Mouse (Mus musculus): ENCODE results near the gene Mrap2. TPM values are rescaled to one million over a fixed set of nuclear protein-coding genes. Genes with fewer than 3 reads are reported as not detected.

Gene Mrap2
- polyA plus RNA-seq, 1 experiment from 2014 or later = not detected

DNA sequence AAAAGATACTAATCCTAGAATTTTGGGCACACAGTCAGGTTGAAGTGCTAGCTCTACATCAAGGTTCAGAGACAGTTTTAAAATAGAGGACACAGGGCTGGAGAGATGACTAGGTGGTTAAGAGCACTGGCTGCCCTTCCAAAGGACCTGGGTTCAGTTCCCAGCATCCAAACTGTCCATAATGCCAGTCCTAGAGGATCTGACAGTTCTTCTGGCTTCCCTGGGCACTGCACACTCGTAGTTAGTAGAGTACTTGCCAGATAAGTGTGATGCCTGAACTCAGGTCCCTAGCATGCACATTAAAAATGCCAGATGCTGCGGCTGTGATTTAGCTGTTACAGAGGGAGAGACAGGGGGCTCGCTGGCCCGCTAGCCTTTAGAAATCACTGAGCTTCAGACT is 2.3 kb downstream of the Mrap2 start:
- peaks cover 40% of the 10 kb centered on the region for H3K27me3 ChIP-seq (ENCODE audit: poor library complexity, severe bottlenecking)
- H3K4me1 ChIP-seq = peaks cover 19% of the 10 kb centered on the region
- no peaks in the 10 kb centered on the region for H3K36me3 ChIP-seq (replicated peaks)
- no peak overlapping the region for H3K27ac ChIP-seq
- DNase-seq (ENCODE audit: extremely low spot score, low spot score) = no peak
- H3K9me3 ChIP-seq = no peaks in the 10 kb centered on the region
- 90% methylated on average over 4 of the region's 4 CpGs for WGBS
- H3K4me3 ChIP-seq = no peak overlapping the region

DNA sequence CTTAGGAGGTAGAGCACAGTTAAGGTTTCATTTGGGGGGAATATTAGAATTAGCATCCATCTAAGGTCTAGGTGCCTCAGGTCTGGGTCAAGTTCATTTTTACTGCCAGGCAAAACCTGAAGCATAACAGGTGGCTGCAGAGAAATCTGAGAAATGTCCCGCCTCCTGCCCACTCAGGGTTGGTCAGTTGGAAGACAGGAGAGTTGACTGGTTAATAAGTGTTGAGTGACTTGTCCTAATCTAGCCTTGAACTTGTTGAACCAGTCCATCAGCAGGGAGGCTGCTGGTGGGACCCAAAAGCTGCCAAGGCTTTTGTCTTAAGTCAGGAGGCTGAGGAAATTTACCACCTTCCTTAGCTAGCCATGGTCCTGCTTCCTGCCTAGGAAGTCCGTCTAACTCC is 3.8 kb downstream of the Mrap2 start:
- DNase-seq (ENCODE audit: extremely low spot score, low spot score) = no peak
- Histone ChIP-seq H3K27me3 (ENCODE audit: poor library complexity, severe bottlenecking) (peaks cover 40% of the 10 kb centered on the region), H3K36me3 (replicated peaks) (no peaks in the 10 kb centered on the region), H3K4me1 (peaks cover 19% of the 10 kb centered on the region), H3K27ac (no peak overlapping the region), H3K9me3 (no peaks in the 10 kb centered on the region), H3K4me3 (no peak overlapping the region)
- 79% methylated on average over 2 of the region's 2 CpGs for WGBS

DNA sequence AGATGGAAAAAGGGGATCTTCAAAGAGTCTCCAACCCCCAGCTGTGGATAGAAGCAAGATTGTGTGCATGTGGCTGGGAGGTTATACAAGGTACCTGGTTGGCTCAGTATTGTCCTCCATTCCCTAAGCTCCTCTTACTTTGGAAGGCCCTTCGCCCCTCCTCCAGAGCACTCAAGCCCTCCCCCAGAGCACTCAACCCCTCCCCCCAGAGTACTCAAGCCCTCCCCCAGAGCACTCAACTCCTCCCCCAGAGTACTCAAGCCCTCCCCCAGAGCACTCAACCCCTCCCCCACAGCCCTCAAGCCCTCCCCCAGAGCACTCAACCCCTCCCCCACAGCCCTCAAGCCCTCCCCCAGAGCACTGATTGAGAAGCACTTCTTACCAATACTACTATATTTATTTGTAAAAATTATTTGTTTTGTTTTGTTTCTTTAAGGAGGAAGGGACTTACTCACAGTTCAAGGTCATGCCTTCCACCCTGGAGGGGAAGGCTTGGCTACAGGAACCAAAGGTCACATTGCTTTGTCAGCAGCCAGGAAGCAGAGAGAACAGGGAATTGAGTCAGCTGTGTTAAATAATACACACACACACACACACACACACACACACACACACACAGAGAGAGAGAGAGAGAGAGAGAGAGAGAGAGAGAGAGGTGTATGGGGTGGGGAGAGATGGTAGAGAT is 8.7 kb downstream of the Mrap2 start:
- no peak overlapping the region for H3K4me3 ChIP-seq
- H3K36me3 ChIP-seq (replicated peaks) = no peaks in the 10 kb centered on the region
- H3K9me3 ChIP-seq = no peaks in the 10 kb centered on the region
- H3K27me3 ChIP-seq (ENCODE audit: poor library complexity, severe bottlenecking) = no peaks in the 10 kb centered on the region
- WGBS = 92% methylated on average over 1 of the region's 1 CpGs
- H3K4me1 ChIP-seq = no peaks in the 10 kb centered on the region
- DNase-seq (ENCODE audit: extremely low spot score, low spot score) = no peak
- no peak overlapping the region for H3K27ac ChIP-seq

DNA sequence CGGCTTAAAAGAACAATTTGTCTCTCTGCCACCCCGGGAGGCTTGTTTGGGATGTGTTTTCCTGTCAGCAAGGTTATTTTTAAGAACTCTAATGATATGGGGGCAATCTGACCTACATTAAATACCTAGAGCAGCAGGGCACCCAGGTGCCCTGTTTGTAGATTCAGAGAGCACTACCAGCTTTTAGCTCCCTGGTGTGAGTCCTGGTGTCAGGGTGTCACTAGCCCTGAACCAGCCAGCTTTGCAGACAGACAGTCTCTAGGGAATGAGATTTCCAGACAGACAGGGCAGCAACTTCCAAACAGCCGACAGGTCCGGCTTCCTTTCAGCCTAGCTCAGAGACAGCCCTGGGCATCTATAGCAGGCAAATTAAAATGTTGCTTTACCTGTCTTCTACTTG is 18.5 kb downstream of the Mrap2 start:
- WGBS = 90% methylated on average over 4 of the region's 4 CpGs
- DNase-seq (ENCODE audit: extremely low spot score, low spot score) = no peak
- peaks cover 4% of the 10 kb centered on the region for H3K4me1 ChIP-seq
- no peak overlapping the region for H3K4me3 ChIP-seq
- no peaks in the 10 kb centered on the region for H3K9me3 ChIP-seq
- no peak overlapping the region for H3K27ac ChIP-seq
- no peaks in the 10 kb centered on the region for H3K27me3 ChIP-seq (ENCODE audit: poor library complexity, severe bottlenecking)
- H3K36me3 ChIP-seq (replicated peaks) = no peaks in the 10 kb centered on the region

DNA sequence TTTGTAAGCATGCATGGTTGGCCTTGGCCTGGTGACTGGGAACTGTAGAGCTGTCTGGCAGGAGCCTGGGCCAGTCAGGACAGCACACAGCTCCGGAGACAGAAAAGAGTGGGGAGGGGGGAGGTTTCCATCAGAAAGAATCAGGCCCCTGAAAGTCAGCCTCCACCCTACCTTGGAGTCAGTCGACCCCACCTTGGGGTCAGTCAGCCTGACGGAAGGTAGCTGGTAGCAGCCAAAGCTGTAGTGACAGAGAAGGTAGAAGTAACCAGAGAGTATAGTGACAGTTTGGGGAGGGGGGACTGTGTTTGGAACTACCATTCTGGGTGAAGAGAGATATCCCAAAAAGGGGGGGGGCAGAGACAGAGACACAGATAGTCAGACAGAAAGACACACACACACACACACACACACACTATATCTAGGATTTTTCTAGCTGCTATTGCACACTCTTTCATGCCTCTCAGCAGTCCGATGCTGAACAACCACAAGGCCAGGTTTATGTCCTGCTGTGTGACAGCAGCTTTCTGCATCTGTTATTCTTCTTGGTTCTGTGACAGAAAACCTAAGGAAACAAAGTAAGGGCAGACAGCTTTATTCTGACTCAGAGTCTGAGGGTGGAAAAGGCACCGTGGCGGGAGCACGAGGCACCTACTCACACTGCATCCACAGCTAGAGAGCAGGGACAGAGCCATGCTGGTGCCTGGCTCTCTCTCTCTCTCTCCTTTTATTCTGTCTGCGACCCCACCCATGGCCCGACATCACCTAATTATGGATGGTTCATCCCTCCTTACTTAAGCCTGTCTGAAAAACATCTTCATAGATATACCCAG is 23.1 kb downstream of the Mrap2 start:
- peaks cover 12% of the 10 kb centered on the region for H3K4me1 ChIP-seq
- H3K36me3 ChIP-seq (replicated peaks) = no peaks in the 10 kb centered on the region
- H3K9me3 ChIP-seq = no peaks in the 10 kb centered on the region
- H3K27ac ChIP-seq = no peak overlapping the region
- WGBS = 74% methylated on average over 9 of the region's 9 CpGs
- H3K27me3 ChIP-seq (ENCODE audit: poor library complexity, severe bottlenecking) = no peaks in the 10 kb centered on the region
- DNase-seq (ENCODE audit: extremely low spot score, low spot score) = no peak
- H3K4me3 ChIP-seq = no peak overlapping the region

DNA sequence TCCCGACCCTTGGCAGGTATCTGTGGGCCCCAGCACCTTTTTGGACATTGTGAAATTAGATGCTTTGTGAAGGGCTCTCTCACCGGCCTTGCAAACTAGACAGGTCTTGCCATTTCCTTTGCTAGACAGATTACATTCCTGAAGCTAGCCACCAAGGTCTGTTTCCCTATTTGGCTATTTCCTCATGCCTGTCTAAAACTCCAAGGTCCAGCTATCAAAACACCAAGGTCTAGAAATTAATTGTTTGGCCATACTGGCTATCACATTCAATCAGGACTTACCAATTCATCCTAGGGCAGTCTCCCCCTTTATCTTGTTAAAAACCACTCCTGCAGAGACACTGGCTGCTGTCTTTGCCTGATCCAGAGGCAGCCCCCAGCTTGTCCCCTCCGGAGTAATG is 23.9 kb downstream of the Mrap2 start:
- Histone ChIP-seq H3K9me3 (no peaks in the 10 kb centered on the region), H3K36me3 (replicated peaks) (no peaks in the 10 kb centered on the region), H3K4me3 (no peak overlapping the region), H3K27ac (no peak overlapping the region), H3K27me3 (ENCODE audit: poor library complexity, severe bottlenecking) (no peaks in the 10 kb centered on the region), H3K4me1 (peaks cover 12% of the 10 kb centered on the region)
- DNase-seq (ENCODE audit: extremely low spot score, low spot score) = no peak
- 62% methylated on average over 3 of the region's 3 CpGs for WGBS

DNA sequence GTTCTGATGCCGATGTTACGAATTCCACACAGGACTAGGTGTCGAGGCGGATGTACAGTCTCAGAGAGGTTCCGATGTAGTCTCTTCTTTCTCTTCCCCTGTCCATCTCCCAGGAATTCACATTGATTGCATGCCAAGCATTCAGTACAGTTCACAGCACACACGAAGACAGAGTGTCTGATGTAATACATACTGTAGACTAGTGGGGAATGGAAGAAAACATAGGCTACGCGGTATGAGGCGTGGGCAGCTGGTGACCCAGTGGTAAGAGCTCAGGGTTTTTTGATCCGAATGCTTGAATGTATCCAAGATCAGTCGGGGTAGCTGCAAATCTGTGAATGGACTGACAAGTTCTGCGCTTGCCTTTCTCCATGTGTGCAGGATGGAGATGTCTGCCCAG is 25.0 kb downstream of the Mrap2 start:
- no peaks in the 10 kb centered on the region for H3K27me3 ChIP-seq (ENCODE audit: poor library complexity, severe bottlenecking)
- H3K9me3 ChIP-seq = no peaks in the 10 kb centered on the region
- no peaks in the 10 kb centered on the region for H3K36me3 ChIP-seq (replicated peaks)
- DNase-seq (ENCODE audit: extremely low spot score, low spot score) = no peak
- 93% methylated on average over 12 of the region's 12 CpGs for WGBS
- H3K4me3 ChIP-seq = no peak overlapping the region
- H3K4me1 ChIP-seq = peaks cover 12% of the 10 kb centered on the region
- H3K27ac ChIP-seq = no peak overlapping the region

DNA sequence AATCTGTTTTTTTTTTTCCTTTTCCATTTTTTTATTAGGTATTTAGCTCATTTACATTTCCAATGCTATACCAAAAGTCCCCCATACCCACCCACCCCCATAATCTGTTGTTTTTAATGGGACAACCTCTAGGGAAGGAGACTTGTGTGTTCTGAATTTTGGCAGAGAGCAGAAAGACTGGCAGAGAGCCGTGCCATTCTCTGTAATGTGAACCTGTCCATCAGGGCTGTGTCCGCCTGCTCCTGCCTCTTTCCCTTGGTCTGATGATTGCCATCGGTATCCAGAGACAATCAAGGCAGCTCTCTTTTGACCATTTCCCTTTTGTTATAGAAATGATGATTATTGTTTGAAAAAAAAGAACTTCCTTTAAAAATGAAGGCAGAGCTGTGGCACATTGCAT is 26.8 kb downstream of the Mrap2 start:
- 84% methylated on average over 3 of the region's 3 CpGs for WGBS
- Histone ChIP-seq H3K4me1 (peaks cover 12% of the 10 kb centered on the region), H3K27me3 (ENCODE audit: poor library complexity, severe bottlenecking) (no peaks in the 10 kb centered on the region), H3K4me3 (no peak overlapping the region), H3K36me3 (replicated peaks) (no peaks in the 10 kb centered on the region), H3K27ac (no peak overlapping the region), H3K9me3 (no peaks in the 10 kb centered on the region)
- no peak for DNase-seq (ENCODE audit: extremely low spot score, low spot score)

DNA sequence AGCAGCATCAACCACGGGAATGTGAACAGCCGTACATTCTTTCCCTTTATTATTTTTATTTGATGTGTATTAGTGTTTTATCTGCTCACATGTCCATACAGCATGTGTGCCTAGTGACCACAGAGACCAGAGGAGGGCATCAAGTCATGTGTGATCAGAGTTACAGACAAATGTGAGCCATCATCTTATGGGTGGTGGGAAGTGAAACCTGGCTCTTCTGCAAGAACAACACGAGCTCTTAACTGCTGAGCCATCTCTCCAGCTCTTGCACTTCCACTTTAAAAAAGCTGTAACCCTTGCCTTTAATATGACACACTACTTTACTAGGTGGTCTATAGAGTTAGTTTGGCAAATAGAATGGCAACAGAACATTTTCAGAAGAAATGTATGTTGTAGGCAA is 27.4 kb downstream of the Mrap2 start:
- H3K4me1 ChIP-seq = peaks cover 12% of the 10 kb centered on the region
- WGBS = 84% methylated on average over 3 of the region's 3 CpGs
- H3K36me3 ChIP-seq (replicated peaks) = no peaks in the 10 kb centered on the region
- DNase-seq (ENCODE audit: extremely low spot score, low spot score) = no peak
- no peak overlapping the region for H3K4me3 ChIP-seq
- no peaks in the 10 kb centered on the region for H3K27me3 ChIP-seq (ENCODE audit: poor library complexity, severe bottlenecking)
- H3K9me3 ChIP-seq = no peaks in the 10 kb centered on the region
- no peak overlapping the region for H3K27ac ChIP-seq

DNA sequence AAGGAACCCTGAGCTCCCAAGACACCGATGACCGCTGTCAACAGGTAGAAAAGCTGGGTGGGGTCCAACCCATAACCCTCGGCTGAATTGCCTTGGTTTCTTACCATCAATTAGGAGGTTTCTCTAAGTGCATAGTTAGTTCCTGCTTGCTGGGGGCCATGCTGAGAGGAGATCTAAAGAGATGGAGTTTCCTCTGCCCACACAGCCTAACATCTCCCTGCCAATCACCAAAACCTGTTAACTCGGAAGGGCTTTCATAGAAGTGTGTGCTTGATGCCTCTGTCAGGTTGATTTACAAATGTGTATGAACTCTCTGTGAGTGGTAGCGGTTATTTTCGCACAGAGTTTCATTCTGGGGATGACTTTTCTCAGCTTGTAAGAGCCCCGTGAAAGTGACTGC is 34.4 kb downstream of the Mrap2 start:
- Histone ChIP-seq H3K27ac (no peak overlapping the region), H3K9me3 (no peaks in the 10 kb centered on the region), H3K27me3 (ENCODE audit: poor library complexity, severe bottlenecking) (no peaks in the 10 kb centered on the region), H3K4me3 (no peak overlapping the region), H3K4me1 (no peaks in the 10 kb centered on the region), H3K36me3 (replicated peaks) (no peaks in the 10 kb centered on the region)
- 79% methylated on average over 7 of the region's 7 CpGs for WGBS
- DNase-seq (ENCODE audit: extremely low spot score, low spot score) = no peak

DNA sequence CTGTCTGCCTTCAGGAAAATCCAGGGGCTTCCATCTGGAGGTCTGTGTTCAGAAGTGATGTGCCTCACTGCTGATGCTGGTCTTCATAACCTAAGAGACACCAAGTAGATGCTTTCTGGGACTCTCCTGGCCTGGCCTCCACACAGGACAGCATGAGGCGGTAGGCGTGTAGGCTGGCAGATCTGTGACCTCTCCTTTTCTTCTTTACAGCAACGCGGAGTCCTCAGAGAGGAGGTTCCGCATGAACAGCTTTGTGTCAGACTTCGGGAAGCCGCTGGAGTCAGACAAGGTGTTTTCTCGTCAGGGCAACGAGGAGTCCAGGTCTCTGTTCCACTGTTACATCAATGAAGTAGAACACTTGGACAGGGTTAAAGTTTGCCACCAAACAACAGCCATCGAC is 38.1 kb downstream of the Mrap2 start:
- Histone ChIP-seq H3K4me3 (no peak overlapping the region), H3K36me3 (replicated peaks) (no peaks in the 10 kb centered on the region), H3K27ac (no peak overlapping the region), H3K27me3 (ENCODE audit: poor library complexity, severe bottlenecking) (no peaks in the 10 kb centered on the region), H3K9me3 (no peaks in the 10 kb centered on the region), H3K4me1 (no peaks in the 10 kb centered on the region)
- 92% methylated on average over 10 of the region's 10 CpGs for WGBS
- no peak for DNase-seq (ENCODE audit: extremely low spot score, low spot score)

DNA sequence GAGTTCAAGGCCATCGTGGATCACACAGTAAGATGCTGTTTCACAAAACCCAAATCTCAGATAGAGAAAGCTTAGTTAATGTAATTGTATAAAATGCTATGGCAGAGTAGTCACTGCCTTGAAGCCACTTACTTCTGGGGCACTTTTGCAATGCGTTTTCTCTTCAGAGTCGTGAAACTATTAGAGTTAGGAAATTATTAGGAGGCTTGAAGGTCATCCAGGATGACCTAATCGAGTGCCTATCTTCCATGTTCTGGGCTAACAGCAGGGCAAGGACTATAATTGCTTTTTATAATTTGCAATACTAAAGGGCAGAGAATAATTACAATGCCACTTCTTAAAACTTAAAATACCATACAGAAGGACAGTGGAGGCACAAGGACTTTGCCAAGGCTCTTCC is 43.2 kb downstream of the Mrap2 start:
- Histone ChIP-seq H3K4me3 (no peak overlapping the region), H3K9me3 (peaks cover 12% of the 10 kb centered on the region), H3K27me3 (ENCODE audit: poor library complexity, severe bottlenecking) (no peaks in the 10 kb centered on the region), H3K4me1 (no peaks in the 10 kb centered on the region), H3K27ac (no peak overlapping the region), H3K36me3 (replicated peaks) (peaks cover 35% of the 10 kb centered on the region)
- DNase-seq (ENCODE audit: extremely low spot score, low spot score) = no peak
- WGBS = 92% methylated on average over 4 of the region's 4 CpGs

DNA sequence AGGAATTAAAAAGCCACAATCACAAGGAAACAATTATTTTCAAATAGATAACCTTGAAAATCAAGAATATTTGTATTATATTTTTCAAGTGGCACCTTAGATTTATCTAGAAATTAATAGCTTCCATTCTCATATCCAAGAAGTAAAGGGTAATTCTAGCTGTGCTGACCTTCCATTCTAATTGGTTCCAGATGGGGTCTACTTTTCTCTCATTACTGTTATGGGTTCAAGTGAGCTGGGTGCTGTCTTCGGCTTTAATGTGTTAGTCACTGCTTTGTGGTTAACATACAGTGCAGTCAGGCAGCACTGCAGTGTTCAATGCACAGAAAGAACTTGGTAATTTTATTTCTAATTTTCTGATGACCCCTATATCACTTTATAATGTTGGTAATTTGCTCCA is 49.6 kb downstream of the Mrap2 start:
- no peak for DNase-seq (ENCODE audit: extremely low spot score, low spot score)
- Histone ChIP-seq H3K4me3 (no peak overlapping the region), H3K9me3 (peaks cover 16% of the 10 kb centered on the region), H3K4me1 (no peaks in the 10 kb centered on the region), H3K36me3 (replicated peaks) (peaks cover 93% of the 10 kb centered on the region), H3K27ac (no peak overlapping the region), H3K27me3 (ENCODE audit: poor library complexity, severe bottlenecking) (no peaks in the 10 kb centered on the region)
- 86% methylated on average over 1 of the region's 1 CpGs for WGBS

All from forebrain, embryonic 10.5 days (tissue).